Mouse (Mus musculus): ENCODE measurements around the gene Mfrp.

The Mfrp gene

GRCm38 (mm10) chr9:44078955-44079756, 22.4 kb upstream of the Mfrp start:
- peak; percentile 97 for DNase-seq

DNA sequence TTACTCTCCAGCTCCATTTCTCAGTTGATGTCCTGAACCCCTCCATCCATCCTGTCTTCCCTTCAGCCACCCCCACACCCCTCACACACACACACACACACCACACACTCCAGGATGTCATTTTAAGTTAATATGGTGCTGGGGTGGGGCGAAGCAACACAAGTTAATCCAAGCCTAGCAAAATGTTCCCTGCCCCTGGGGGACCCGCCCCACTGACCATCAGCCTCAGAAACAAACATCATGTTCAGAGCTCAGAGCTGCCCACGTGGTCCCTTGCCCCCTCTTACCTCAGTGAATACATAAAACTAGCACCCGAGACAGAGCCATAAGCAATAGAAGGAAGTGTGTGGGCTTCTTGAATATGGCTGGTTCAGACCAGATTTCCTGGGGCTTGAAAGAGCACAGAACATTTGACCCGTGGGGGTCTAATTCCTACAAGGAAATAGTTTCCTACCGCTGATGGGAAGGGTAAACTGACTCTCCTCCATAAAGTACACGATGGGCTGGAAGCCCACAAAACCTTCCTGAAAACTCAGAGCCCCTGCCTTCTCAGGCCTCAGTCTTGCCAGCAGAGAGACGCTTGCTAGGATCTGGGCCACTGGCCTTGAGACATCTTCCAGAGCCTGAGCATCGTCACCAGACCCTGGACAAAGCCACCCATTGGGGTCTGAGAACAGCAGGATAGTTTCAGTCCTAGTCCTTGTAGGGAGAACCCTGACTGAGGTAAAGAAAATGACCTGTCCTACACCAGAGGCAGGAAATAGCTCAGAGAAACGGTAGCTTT, 21.3 kb upstream of the Mfrp start:
- peak; percentile 94 for DNase-seq

- peak; percentile 62 for DNase-seq
Measured at GRCm38 (mm10) chr9:44080953-44081352, 20.6 kb upstream of the Mfrp start.

DNA sequence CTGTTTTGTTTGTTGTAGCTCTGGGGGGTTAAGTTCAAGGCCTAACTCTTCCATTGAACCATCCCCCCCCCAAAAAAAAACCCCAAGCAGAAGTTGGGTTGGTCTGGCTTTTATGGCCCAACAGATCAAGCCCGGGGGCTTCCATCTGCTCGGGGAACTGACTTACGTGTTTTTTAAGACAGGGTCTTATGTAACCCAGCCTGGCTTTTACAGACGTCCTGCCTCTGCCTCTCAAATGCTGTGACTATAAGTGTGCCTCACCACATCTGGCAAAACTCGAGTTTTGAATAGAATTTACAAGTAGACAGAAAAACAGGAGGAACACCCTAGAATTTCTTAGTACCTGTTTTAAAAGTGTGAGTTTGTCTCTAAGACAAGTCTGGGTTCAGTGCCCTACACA, 19.9 kb upstream of the Mfrp start:
- DNase-seq = peak; percentile 1

DNA sequence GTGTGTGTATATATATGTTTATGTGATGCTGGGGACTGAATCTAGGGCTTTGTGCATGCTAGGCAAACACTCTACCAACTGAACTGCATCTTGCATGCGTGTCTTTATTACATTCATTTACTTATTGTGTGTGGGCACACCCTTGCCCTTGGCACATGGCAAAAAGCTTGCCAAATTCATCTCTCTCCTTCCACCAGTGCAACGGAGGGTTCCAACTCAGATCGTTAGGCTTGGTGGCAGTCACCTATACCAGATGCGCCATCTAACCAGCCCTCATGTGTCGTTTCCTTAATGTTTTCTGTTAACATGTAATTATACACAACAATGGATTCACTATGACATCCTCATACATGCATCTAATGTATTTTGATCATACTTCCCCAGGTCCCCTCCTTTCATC, 19.3 kb upstream of the Mfrp start:
- no peak for DNase-seq

DNA sequence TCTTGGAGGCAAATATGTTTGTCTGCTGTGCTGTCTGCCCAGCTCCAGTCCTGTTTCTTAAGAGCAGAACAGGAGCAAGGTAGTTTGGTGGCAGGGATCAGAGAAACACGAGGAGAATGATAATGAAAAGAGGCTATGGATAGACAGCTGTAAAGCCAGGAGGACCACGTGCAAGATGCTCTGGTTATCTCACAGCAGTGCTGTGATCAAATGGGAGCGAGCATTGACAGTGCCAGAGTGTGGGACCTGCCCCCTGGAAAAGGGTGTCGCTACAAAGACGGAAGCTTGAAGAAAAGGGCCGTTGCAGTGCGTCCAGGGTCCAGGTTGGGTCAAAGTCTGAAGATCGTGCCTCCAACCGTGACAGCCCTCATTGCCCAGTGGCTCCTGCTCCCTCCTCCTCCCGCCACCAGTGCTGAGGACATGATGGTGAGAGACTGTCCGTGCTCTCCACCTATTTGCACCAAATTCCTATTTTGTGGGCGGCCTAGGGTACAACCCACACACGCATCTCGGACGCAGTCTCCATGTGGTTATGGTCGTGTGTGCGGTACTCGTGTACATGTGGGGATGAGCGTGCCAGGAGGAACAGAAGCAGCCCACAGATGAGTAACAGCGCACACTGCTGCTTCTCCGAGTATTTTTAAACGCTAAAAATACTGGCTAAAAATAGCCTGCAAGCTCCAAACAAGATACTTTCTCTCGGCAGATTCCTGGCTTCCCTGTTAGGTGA, 18.0 kb upstream of the Mfrp start:
- peak; percentile 92 for DNase-seq

GRCm38 (mm10) chr9:44084236-44084635, 17.3 kb upstream of the Mfrp start:
- no peak for DNase-seq

- DNase-seq = peak; percentile 96
Measured at GRCm38 (mm10) chr9:44084659-44085229, 16.8 kb upstream of the Mfrp start.

- peak; percentile 40 for DNase-seq
Measured at GRCm38 (mm10) chr9:44085276-44085675, 16.3 kb upstream of the Mfrp start.

DNA sequence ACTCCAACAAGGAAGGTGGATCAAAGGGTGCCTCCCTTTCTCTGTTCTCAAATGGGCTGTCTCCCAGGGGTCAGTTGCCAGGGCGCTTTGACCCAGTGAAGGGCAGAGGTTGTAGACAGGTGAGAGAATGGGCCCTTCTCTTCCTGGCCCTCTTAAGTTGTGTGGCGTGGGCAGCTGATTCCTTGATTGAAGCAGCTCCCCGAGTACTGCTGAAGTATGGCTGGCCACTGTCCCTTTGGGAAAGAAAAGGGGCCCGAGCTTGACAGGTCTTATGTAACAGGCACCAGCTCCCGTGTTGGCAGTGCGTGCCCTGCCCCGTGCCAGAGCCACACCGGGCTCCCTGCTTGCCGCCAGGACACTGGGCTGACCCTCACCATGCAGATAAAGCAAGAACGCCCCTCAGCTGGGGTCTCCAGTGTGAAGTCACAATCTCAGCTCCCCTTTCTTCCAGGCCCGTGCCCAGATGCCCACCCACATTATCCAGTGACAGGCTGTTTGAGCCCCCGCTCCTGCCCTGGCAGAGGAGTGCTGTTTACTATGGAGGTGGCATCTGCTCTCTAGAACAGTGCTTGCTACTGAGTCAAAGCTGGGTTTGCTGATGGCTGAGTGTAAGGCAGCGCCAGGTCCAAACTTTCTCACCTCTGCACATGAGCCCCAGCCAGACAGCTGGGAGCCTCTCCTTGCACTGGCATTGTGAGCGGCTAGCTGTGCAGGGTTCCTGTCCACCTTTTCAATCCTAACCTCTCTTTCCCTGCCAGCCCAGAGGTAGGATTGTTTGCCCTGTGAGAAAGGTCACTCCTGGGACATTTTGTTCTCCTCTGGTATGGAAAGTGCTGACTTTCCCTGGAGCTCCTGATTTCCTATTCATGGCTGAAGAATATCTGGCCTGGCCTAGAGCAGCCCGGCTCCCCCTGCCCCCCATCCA, 15.5 kb upstream of the Mfrp start:
- peak; percentile 87 for DNase-seq

DNA sequence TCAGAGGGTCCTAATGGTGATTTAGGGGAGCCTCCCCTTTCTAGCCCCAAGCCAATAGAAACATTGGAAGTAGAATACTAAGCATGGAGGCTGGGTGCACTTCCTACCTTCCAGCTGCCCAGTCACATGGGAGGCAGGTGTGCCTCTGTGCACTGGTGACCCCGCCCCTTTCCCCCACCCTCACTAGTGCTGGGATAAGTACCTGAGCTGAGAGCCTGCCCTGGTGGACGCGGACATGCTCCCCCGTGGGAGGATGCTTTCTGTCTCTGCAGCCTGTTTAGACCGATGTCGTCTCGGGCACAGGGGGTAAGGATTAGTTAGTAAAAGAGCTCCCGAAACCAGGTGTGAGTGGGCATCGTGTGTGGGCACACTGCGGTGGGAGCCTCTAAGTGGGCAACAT, 14.6 kb upstream of the Mfrp start:
- DNase-seq = peak; percentile 77

- peak; percentile 64 for DNase-seq
Measured at GRCm38 (mm10) chr9:44087761-44088455, 13.6 kb upstream of the Mfrp start.

DNA sequence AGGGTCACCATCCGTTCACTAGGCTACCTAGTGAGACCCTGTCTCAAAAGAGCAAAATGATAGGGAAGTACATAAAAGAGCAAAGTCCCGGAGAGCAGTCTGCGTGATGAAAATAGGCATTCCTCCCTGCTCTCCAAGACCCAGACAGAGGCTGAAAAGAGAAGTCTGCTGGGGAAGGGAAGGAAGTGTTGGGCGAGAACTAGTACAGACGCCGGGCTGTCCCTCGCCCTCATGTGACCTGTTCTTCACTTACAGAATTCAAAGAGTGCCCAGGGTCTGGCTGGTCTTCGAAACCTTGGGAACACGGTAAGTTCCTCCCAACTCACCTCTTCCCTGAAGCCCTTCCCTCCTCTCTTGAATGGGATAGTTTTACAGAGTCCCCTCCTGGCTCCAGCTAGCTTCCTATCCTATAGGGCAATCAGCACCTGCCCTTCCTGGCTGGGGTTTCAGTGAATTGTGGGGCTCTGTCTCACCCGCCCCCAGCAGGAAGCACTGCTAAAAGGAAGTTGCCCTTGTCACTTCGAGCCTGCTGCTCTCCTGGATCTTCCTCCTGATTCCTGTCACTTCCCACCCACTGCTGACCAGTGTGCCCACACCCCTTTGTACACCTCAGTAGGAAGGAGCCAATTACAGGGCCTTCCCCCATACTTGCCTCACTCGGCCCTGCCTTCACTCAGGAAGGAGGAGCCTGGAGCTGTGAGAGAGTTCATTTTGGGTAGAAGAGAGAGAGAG, 12.5 kb upstream of the Mfrp start:
- DNase-seq = no peak

GRCm38 (mm10) chr9:44093612-44094503, 7.7 kb upstream of the Mfrp start:
- peak; percentile 81 for DNase-seq

DNA sequence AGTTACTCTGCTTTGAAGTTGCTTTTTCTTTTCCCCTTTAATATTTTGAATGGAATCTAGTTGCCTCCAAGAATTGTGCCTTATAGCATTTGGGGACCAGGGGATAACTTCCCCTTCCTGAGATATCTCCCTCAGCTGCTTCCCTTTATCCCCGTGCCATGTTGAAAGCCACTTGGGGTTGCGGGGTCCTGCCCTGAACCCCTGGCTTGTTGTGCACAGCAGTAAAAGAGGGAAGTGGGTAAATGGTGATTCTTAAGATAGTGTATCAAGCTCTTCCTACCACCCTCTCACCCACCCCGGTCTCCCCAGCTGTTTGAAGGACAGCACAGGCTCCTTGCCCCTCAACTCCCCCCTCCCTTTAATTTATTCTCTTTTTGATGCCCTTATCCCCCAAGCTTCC, 6.8 kb upstream of the Mfrp start:
- DNase-seq = no peak

DNA sequence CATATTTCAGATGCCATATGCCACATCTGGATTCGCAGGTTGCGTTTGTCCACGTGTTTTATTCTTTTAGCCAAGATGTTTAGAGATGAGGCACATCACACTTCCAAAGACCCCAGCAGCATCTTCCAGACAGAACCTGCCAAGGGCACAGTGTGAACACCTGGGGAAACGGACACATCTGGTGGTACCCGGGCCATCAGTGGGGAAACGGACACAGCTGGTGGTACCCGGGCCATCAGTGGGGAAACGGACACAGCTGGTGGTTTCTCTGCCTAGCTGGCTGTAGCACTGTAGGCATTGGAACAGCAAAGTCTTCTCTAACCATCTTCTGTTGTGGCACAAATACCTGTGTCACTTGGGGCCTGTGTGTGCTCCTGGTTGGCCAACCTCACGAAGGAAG, 5.7 kb upstream of the Mfrp start:
- no peak for DNase-seq

- peak; percentile 67 for DNase-seq
Measured at GRCm38 (mm10) chr9:44096536-44096935, 5.0 kb upstream of the Mfrp start.

DNA sequence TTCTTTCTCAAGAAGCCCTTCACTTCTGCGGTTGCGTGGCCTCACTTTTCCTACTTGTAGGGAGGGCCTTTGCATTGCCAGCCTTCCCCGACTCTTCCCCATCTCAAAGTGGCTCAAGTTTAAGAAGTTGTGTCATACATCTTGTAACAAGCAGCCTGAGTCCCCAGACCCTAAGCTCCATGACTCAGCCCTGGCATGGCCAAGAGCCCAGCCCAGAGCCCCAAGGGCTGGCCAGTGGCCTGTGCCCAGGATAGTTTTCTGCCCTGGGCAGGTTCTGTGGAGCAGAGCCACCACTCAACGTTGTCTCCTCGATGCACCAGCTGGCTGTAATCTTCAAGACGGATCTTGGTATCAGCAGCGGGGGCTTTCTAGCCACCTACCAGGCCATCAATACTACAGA, 3.4 kb downstream of the Mfrp start:
- DNase-seq = no peak

- DNase-seq = no peak
Measured at GRCm38 (mm10) chr9:44105781-44106180, 4.3 kb downstream of the Mfrp start.

- no peak for DNase-seq
Measured at GRCm38 (mm10) chr9:44106182-44106581, 4.7 kb downstream of the Mfrp start.
